Mouse (Mus musculus): ENCODE data around the gene Frmpd3.

Frmpd3 gene

DNA sequence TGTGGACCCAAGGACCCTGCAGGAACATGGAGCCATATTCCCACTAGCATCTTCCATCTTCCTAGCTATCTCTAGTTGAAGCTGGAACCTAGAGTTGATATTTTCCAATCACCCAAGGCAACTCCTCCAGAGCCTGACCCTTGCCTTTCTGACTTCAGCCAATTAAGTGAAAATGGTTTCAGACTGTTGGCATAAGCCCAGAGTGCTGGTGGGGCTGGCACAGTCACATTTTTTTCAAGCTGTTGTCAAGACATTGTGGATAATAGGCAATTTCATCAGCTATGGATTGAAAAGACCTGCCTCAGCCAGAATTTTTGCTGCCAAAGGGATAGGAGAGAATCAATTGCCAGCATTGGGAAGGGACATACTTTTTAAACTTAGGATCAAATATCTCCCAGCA lies 95.8 kb downstream of the Frmpd3 start:
- in situ Hi-C loops (cut with MboI; ENCODE audit: low pct_unique_long_range_greater_than_20kb in 1 of 2, low sequenced_read_pairs in 2 of 2, unreplicated experiment in 1 of 2), result no loop called here

- in situ Hi-C loops (cut with MboI; ENCODE audit: low pct_unique_long_range_greater_than_20kb in 1 of 2, low sequenced_read_pairs in 2 of 2, unreplicated experiment in 1 of 2), result no loop called here
These were observed 103.5 kb downstream of the Frmpd3 start for GRCm38 (mm10) chrX:140445551-140445950.

- in situ Hi-C loops (cut with MboI; ENCODE audit: low pct_unique_long_range_greater_than_20kb in 1 of 2, low sequenced_read_pairs in 2 of 2, unreplicated experiment in 1 of 2), result loop anchor here in 1 of 2 experiments (25.0 kb wide), 1 partner anchor 1113 kb away; the partner anchor contains the start of gene Trap1a
These were observed 108.0 kb downstream of the Frmpd3 start for GRCm38 (mm10) chrX:140450071-140450470.

- in situ Hi-C loops (cut with MboI; ENCODE audit: low pct_unique_long_range_greater_than_20kb in 1 of 2, low sequenced_read_pairs in 2 of 2, unreplicated experiment in 1 of 2), result loop anchor here in 1 of 2 experiments (25.0 kb wide), 1 partner anchor 1119 kb away; the partner anchor contains the start of gene Trap1a
These were observed 114.2 kb downstream of the Frmpd3 start, which contains the start of gene Prps1 for GRCm38 (mm10) chrX:140456279-140456731. Gene Prps1 (plus strand): TSS chrX:140456613.

DNA sequence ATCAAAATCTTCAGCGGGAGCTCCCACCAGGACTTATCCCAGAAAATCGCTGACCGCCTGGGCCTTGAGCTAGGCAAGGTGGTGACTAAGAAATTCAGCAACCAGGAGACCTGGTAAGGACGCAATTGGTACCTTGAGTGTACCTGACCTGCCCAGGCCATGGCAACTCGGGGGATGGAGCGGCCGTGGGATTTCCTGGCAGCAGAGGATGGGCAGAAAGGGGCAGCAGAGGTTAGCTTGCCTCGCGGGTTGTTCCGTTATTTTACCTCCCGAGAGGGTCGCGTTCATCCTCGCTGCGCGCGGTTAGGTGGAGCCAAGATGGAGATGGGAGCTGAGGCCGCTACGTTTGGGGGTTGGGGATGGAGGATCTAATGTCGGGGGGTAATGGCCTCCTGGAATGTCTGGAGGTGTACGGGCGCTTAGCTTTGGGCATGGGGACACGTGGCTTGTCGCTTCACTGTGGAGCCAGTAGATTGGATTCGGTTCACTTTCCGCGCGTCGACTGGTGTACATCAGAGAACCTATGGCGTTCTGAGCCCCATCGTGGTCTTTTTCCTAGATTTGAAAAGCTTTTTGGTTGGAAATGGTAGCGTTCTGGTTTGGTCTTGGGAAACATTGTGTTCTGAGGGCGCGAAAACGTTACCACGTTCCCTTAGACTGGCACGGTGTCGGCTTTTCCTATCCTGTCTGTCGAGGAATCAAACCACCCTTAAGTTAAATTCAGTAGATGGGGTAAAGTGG lies 114.9 kb downstream of the Frmpd3 start:
- in situ Hi-C loops (cut with MboI; ENCODE audit: low pct_unique_long_range_greater_than_20kb in 1 of 2, low sequenced_read_pairs in 2 of 2, unreplicated experiment in 1 of 2), result loop anchor here in 1 of 2 experiments (25.0 kb wide), 1 partner anchor 1120 kb away; the partner anchor contains the start of gene Trap1a

- in situ Hi-C loops (cut with MboI; ENCODE audit: low pct_unique_long_range_greater_than_20kb in 1 of 2, low sequenced_read_pairs in 2 of 2, unreplicated experiment in 1 of 2), result loop anchor here in 1 of 2 experiments (25.0 kb wide), 1 partner anchor 1120 kb away; the partner anchor contains the start of gene Trap1a
These were observed 115.4 kb downstream of the Frmpd3 start for GRCm38 (mm10) chrX:140457502-140457901.

DNA sequence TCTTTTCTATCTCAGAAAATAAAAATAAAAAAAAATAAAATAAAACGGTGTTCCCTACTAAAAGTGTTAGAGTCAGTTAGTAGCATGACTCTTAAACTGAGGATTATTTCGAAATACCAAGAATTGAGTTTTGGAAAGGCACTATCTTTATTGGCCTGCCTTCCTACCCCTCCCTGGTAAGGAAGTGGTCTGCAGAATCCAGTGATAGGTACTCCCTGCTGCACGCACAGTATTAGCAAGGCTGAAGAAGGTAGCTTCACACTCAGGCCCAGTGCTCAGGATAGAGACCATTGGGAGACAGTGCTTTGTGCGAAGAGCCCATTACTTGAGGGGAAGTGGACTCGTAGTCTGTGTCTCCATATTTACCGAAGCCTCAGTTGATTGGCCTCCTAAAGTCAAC lies 136.2 kb downstream of the Frmpd3 start:
- in situ Hi-C loops (cut with MboI; ENCODE audit: low pct_unique_long_range_greater_than_20kb in 1 of 2, low sequenced_read_pairs in 2 of 2, unreplicated experiment in 1 of 2), result loop anchor here (25.0 kb wide), 3 partner anchors 134 to 359 kb away; partner anchors contain the start of gene Tsc22d3 (in 1 of the 2)

- in situ Hi-C loops (cut with MboI; ENCODE audit: low pct_unique_long_range_greater_than_20kb in 1 of 2, low sequenced_read_pairs in 2 of 2, unreplicated experiment in 1 of 2), result loop anchor here (25.0 kb wide), 3 partner anchors 133 to 358 kb away; partner anchors contain the start of gene Tsc22d3 (in 1 of the 2)
These were observed 137.1 kb downstream of the Frmpd3 start for GRCm38 (mm10) chrX:140479171-140479570.

All from mouse embryonic stem cell (cell line).